Mouse (Mus musculus) kidney, postnatal 36 days (tissue): ENCODE data around the gene Qrich1.

Source experiments
- DNase-seq, 2 experiments: peaks; one replicate each; pipeline ENCODE4 v3.0.0; 2021 to 2022; ENCODE audit warnings: mixed read lengths in 2 of 2

The Qrich1 gene

DNA sequence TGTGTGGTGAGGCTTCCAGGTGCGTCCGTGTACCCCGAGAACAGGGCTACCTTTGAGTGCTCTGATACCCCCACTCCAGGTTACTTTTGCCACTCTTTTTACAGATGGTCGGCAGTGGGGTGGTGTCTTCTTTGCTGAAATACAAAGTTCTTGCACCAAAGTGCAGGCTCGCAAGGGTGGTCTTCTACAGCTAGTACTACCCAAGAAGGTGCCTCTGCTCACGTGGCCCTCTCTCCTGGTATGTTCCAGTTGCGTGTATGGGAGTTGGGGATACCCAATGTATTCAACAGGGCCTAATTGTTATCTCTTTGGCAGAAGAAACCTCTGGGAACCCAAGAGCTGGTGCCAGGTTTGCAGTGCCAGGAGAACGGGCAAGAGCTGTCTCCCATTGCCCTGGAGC lies 23.4 kb upstream of the Qrich1 start:
- DNase-seq, result no peak

DNA sequence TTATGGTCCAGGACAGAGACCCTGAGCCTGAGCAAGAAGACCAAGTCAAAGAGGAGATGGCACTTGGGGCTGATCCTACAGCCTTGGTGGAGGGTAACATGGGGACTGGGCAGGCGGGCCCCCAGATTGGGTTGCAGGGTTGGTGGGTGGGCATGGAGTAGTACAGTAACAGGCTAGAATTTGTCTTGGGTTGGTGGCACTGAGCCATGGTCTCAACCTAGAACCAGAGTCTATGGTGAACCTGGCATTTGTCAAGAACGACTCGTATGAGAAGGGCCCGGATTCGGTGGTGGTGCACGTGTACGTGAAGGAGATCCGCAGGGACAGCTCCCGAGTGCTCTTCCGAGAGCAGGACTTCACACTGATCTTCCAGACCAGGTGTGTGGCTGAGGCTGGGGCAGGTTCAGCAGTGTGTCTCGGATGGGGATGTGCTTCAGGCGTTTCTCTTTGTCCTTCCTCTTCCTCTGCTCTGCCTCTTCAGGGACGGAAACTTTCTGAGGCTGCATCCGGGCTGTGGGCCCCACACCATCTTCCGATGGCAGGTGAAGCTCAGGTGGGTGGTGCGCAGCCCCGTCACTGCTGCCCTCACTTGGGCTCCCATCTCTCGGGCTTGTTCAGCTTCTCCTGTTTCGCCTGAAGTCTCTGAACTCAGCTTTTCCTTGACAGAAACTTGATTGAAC lies 22.3 kb upstream of the Qrich1 start:
- no peak for DNase-seq

DNA sequence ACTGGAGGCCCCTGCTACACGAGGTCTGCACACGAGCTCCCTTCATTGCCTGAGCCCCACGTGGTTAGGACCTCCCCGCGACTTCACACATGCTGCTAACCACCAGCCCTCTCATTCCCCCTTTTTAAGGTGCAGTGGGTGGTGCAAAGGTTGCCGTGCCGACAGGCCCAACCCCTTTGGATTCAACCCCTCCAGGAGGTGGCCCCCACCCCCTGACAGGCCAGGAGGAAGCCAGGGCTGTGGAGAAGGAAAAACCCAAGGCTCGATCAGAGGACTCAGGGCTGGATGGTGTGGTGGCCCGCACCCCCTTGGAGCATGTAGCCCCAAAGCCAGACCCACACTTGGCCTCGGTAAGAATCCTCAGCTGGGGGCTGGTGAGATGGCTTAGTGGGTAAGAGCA lies 21.7 kb upstream of the Qrich1 start:
- DNase-seq, result no peak

DNA sequence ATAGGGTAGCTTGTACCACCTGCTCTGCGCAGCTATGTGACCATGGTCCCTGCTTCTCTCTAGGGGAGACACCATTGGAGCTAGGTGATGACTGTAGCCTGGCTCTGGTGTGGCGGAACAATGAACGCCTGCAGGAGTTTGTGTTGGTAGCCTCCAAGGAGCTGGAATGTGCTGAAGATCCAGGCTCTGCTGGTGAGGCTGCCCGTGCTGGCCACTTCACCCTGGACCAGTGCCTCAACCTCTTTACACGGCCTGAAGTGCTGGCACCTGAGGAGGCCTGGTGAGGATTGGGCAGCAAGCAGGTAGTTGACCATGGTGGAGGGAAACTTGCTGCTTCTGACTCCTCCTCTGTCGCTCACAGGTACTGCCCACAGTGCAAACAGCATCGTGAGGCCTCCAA lies 17.4 kb upstream of the Qrich1 start:
- no peak for DNase-seq

DNA sequence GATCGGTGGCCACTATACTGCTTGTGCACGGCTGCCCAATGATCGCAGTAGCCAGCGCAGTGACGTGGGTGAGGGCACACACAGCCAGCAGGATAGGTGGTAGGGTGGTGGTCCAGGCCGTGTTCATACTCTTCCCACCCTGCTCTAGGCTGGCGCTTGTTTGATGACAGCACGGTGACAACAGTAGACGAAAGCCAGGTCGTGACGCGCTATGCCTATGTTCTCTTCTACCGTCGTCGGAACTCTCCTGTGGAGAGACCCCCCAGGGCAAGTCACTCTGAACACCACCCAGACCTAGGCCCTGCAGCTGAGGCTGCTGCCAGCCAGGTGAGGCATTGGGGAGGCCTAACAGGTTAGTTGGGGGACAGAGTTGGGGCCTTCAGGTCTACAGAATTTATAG lies 16.7 kb upstream of the Qrich1 start:
- DNase-seq, result no peak

DNA sequence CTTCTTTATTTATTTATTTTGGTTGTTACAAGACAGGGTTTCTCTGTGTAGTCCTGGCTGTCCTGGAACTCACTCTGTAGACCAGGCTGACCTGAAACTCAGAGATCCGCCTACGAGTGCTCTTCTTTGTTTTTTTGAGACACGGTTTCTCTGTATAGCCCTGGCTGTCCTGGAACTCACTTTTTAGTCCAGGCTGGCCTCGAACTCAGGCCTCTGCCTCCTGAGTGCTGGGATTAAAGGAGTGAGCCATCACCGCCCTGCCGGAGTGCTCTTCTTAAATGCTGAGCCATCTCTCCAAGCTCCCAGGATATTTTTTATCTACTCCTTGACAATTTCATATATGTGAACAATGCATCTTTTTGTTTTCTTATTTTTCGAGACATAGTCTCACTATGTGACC lies 9.7 kb upstream of the Qrich1 start:
- DNase-seq, result no peak

DNA sequence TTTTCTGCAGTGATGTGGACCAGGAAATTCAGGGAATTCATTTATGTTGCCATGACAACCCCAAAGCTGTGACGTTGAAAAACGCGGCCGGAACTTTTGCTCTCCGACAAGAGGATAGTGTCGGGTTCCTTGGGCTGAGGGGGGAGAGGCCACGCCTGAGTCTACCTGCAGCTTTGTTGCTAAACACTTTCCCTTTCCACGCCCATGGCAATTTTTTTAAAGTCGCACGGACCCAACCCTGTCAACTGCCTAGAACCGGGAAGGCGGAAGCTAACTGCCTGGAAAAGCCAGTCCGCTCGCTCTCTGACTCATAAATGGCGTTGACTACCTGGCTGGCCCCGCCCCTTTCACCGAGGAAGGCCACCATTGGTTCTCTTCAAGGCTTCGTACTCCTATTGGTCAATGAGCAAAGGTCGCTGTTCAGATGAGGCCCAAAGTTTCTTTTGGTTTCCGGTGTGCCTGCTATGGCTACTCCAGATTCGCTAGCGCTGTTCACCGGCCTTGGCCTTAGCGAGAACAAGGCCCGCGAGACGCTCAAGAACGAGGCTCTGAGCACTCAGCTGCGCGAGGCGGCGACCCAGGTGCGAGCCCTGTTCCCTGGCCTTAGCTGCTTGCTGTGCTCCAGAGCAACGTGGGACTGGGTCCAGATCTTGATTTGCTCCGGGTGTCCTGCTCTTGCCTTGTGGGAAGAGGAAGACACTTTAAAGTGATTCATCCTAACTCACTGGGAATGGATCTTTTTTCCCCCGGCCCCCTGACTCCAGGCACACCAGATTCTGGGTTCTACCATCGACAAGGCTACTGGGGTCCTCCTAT lies 8.8 kb upstream of the Qrich1 start, which contains the start of gene Qars:
Gene Qars (plus strand): TSS at position 88 of the 816 bp plus-strand sequence.
- peak; percentile 98 to 99 for DNase-seq

DNA sequence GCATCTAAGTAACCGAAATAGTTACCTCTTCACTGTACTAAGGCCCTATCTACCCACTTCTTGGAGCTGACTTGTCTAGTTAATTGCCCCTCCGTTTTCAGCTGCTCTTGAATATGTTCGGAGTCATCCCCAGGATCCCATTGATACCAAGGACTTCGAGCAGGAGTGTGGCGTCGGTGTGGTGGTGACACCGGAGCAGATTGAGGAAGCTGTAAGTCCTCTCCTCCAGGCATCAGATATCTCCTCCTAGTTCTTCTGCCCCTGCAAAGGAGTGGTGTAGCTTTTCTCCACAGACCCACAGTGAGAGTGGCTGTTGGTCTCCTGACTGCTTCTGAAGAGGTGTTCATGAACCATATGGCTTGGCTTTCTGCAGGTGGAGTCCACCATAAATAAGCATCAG lies 7.8 kb upstream of the Qrich1 start:
- no peak for DNase-seq

DNA sequence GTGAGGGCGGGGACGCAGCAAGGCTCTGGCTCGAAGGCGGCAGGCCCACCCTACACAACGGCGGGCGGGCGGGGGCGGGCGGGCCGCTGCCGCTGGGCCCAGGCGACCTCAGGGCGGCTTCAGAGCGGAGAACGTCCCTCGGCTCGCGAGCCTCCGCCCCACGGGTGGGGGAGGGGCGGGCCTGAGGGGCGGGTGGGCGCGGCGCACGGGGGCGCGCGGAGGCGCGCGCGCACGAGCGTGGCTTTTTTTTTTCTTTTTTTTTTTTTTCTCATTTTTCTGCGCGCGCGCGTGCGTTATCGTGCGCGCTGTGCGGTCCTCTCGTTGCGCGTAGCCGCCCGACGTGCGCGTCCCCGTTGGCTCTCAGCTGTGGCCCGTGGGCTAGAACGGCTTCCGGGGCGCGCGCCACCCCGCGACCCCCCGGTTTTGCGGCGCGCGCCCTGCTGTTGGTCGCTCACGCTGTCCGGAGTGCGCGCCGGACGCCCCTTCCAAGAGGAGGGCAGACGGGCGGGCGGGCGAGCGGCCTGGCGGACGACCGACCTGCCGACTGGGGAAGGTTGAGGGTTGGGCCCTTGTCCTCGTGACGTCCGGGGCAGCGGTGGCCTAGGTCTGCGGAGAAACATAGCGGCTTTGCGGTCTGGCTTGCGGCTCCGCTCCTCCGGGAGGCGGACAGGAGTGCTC lies 786 bp downstream of the Qrich1 start:
- DNase-seq, result peak; percentile 87 to 92

DNA sequence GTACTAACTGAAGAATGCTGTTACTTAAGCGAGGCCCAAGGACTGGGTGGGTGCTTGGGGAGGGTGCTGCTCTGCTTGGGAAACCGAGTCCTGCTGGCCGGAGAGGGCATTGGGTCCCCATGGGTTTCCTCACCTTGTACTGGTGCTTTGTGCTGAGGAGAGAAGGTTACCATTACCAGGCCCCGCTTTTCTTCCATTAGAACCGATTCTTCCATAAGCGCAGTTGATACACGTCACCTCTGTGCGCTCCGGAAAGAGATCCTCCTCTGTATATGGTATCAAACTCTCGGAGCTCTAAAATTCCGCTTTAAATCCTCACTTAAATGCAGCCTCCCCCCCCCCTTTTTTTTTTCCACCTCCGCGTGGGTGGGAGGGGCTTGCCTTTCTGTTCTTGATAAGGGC lies 1.3 kb downstream of the Qrich1 start:
- DNase-seq, result no peak

DNA sequence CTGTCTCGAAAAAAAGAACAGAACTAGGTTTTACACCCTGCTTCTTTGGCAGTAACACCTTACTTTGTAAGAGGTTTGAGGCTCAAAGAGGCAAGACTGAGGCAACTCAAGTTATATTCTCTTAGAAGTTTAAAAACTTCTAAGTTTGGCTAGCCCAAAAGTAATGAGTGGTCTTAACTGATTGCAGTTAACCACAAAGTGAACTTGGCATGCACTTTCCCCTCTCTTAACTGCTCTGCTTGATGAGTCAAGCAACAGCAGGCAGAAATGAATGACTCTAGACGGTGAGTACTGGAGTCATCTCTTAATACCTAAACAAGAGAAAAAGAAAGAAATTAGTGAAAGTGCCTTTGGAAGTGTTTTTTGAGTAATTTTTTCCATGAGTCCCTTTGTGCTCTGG lies 5.0 kb downstream of the Qrich1 start:
- DNase-seq, result no peak

DNA sequence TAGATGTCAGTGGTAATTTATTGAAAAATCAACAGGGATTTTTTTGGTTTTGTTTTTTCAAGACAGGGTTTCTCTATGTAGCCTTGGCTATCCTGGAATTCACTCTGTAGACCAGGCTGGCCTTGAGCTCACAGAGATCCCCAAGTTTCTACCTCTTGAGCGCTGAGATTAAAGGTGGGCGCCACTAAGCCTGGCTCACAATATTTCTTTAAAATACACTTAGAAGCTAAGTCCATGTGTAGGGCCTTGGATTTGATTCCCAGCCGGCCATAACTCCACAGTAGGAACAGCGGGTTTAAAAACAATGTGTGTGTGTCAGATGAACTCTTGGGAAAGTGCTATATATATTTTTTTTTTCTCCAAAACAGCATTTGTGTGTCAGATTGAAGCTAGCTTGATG lies 6.7 kb downstream of the Qrich1 start:
- no peak for DNase-seq

DNA sequence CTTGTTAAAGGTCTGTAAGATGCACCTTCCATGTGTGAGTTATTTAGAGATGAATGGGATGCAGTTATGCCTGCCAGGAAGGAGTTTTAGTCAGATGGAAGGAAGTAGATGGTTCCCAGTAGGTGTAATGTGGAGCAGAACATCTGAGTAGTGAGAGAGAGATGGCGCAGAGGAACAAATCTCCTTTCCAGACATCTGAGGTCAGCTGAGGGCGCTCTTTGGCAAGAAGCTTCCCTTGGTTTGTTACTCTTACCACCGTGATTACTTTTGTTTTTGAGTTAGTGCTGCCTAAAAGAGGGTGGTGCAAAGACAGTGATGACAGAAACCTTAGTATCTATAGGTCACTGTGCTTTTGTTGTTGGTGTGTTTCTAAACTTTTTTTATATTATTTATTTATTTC lies 8.8 kb downstream of the Qrich1 start:
- no peak for DNase-seq

DNA sequence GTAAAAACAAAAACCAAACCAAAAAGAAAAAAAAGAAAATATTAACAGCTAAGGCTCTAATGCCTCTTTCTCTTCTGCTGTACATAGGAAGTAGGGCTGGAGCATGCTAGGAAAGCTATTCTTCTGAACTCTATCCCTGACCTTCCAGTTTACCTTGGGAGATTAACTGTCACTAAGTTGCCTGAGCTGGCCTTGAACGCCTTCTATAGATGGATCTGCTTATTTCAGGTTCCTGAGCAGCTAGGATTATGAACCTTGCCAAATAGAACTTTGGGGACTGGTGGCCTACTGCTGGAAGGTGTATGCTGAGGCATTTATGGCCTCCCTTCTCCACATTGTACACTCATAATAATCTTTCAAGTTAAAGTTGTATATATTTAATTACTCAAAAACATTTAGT lies 14.3 kb downstream of the Qrich1 start:
- no peak for DNase-seq

DNA sequence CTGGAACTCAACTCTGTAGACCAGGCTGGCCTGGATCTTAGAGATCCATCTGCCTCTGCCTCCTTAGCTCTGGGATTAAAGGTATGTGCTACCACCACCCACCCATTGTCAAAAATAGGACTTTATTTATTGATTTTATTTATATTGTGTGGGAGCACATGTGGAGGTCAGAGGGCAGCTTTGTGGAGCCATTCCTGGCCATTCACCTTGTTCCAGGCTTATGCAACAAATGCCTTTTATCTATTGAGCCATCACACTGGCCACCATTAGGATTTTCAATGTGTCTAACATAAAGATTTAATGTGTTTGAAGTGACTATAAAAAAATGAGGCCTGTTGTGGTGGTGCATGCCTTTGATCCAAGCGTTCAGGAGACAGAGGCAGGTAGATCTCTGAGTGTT lies 14.9 kb downstream of the Qrich1 start:
- no peak for DNase-seq

DNA sequence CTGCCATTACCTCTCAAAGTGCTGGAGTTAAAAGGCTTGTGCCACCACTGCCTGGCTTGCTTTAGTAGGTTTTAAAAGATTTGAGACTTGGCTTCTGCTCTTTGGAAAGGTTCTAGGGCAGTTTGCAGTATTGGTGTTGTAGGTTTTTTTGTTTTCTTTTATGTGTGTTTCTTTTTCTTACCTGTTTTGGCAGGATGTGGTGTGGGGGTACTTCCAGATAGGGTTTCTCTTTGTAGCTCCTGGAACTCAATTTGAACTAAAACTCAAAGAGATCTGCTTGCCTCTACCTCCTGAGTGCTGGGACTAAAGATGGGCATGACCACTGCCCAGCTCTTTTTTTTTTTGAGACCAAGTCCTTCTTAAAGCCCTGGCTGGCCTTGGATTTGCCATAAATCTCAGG lies 24.2 kb downstream of the Qrich1 start:
- DNase-seq, result no peak

DNA sequence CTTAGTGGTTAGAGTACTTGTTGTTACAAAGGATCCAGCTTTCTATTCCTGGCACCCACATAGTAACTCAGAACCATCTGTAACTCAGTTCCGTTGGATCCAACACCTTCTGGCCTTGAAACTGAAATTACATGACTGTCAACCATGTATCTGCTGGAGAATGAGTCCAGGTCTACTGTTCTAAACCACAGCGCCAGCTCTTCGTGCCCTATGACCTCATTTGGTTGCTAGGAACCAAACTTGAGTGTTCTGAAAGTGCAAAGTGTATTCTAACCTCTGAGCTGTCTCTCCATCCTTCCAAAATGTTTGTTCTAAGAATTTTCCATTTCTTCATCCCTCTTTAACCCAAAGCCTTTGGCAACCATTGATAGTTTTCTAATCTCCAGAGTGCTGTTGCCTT lies 29.4 kb downstream of the Qrich1 start:
- peak in 1 of 2 experiments; percentile 12 for DNase-seq

DNA sequence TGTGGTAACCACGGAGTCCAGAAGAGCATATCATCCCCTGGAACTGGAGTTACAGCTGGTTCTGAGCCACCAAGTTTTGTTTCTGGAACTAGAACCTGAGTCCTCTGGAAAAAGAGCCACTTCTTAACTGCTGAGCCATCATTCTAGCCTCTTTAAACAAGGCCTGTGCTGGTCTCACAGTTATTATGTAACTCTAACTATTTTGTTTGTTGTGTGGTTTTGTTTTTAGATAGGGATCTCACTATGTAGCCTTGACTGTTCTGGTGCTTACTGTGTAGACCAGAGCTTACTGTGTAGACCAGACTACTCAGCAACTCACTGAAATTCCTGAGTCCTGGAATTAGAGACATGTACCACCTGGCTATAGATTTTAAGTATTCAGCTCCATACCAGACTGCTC lies 30.3 kb downstream of the Qrich1 start:
- DNase-seq, result no peak

DNA sequence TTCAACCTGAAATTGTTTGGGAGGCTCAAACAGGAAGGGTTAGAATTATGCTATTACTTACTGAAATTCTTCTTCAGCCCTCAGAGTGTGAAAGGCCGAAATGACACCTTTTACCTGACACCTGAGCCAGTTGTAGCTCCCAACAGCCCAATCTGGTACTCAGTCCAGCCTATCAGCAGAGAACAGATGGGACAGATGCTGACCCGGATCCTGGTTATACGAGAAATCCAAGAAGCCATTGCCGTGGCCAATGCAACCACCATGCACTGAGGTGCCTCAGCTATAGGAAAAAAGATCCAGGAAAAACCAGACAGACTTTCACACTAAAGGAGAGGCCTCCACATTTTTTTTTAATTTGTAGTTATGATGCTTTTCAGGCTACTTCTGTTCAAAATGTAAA lies 42.6 kb downstream of the Qrich1 start:
- no peak for DNase-seq

DNA sequence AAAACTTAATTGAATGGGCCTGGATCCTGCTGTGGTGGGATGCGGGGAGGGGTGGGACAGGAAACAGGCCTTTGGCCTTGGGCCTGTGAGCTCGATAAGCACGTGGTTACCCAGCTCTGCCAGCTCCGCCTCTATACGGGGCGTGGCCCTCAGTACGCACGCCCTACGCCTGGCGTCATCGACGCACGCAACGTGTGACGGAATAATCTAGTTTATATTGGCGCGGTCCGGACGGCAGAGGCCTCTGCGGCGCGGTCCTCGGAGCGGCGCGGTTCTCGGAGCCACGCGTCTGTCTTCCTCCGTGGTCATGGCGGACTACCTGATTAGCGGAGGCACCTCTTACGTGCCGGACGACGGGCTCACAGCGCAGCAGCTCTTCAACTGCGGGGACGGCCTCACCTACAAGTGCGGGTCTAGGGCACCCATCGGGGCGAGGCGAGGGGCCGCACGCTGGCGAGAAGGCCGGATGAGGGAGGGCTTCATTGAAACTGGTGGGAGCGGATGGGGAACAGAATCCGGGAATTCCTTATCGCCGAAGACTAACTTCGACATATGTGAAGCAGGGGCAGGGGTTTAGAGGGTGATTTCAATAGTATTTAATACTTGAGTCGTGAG lies 43.7 kb downstream of the Qrich1 start, which contains the start of gene Impdh2:
Gene Impdh2 (plus strand): TSS at position 60 of the 615 bp plus-strand sequence.
- DNase-seq, result peak; percentile 97

DNA sequence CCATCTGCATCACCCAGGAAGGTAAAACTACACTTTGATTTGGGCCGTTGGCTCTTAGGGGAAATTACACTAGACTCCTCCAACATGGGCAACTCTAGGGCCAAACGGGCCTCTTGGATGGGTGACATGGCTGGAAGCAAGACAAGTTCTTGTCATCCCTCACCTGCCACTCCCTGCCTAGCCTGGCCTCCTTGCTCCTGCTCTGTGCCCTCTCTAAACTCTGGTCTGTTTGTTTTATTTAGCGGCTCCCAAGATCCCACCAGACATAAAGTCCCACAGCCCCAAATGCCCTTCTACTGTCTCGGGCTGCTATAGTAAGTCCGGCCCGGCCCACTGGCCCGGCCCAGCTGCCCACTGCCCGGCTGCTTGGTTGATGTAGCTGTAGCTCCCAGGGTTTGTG lies 47.1 kb downstream of the Qrich1 start:
- no peak for DNase-seq

DNA sequence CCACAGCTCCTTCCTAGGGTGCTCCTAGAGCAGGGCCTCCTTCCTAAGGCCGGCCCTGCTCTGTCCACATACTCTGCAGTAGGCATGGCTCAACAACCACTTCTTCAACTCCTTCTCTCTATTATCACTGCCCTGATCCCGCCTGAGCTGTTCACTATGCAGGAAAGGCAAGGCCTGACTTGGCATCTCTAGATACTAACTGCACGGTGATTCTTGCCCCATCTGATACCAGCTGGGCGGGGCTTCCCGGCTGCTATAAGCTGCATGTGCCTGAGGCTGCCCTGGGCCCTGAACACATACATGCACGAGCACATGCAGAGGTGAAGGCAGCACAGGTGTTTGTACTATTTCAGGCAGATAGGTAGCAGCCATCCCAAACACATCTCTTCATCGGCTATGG lies 47.5 kb downstream of the Qrich1 start:
- DNase-seq, result no peak
